Mouse (Mus musculus): ENCODE data around the gene Slc37a4. TPM values are rescaled to one million over a fixed set of nuclear protein-coding genes. Genes with fewer than 3 reads are reported as not detected.
"Not testable (repeated sequence)": the region's sequence is repeated elsewhere in the genome, so short reads cannot be mapped to it uniquely, and the experiment has no call there.

Gene Slc37a4
- polyA plus RNA-seq, 1 experiment from 2014 or later: 18.4 TPM

- H3K9me3 ChIP-seq (replicated peaks): no peaks in the 10 kb centered on the region
Observed at GRCm38 (mm10) chr9:44398551-44398950, 1.9 kb downstream of the Slc37a4 start.

GRCm38 (mm10) chr9:44399114-44399794 lies 2.6 kb downstream of the Slc37a4 start:
- H3K9ac ChIP-seq: peak overlapping the region; percentile 95
- peaks cover 44% of the 10 kb centered on the region for H3K4me1 ChIP-seq (replicated peaks)
- H3K36me3 ChIP-seq: peaks cover 54% of the 10 kb centered on the region
- H3K4me3 ChIP-seq (replicated peaks): peak overlapping the region; percentile 88
- 83% methylated on average over 13 of the region's 13 CpGs for WGBS (ENCODE audit: insufficient replicate concordance)
- DNase-seq (no peak), ATAC-seq (ENCODE audit: low read depth) (no peak)
- H3K9me3 ChIP-seq (replicated peaks): no peaks in the 10 kb centered on the region
- peak overlapping the region; percentile 99 for H3K4me2 ChIP-seq
- H3K27me3 ChIP-seq: no peaks in the 10 kb centered on the region
- peak overlapping the region; percentile 93; the same call in 1 of the 2 replicates for H3K27ac ChIP-seq

More at GRCm38 (mm10) chr9:44398551-44398950, 1.9 kb downstream of the Slc37a4 start:
- H3K27me3 ChIP-seq: no peaks in the 10 kb centered on the region
- peaks cover 44% of the 10 kb centered on the region for H3K4me1 ChIP-seq (replicated peaks)
- H3K9ac ChIP-seq: peak overlapping the region; percentile 95
- H3K27ac ChIP-seq: peak overlapping the region; percentile 93
- peaks cover 47% of the 10 kb centered on the region for H3K36me3 ChIP-seq
- peak overlapping the region; percentile 99 for H3K4me2 ChIP-seq
- WGBS (ENCODE audit: insufficient replicate concordance): 78% methylated on average over 9 of the region's 9 CpGs
- ATAC-seq (ENCODE audit: low read depth) (no peak), DNase-seq (no peak)
- H3K4me3 ChIP-seq (replicated peaks): peak overlapping the region; percentile 88

GRCm38 (mm10) chr9:44399795-44400114 lies 3.1 kb downstream of the Slc37a4 start:
- Histone ChIP-seq H3K27ac (no peak overlapping the region), H3K4me1 (replicated peaks) (peaks cover 44% of the 10 kb centered on the region), H3K4me2 (no peak overlapping the region), H3K9ac (no peak overlapping the region), H3K4me3 (replicated peaks) (no peak overlapping the region), H3K36me3 (peaks cover 59% of the 10 kb centered on the region), H3K9me3 (replicated peaks) (no peaks in the 10 kb centered on the region), H3K27me3 (no peaks in the 10 kb centered on the region)
- DNase-seq: no peak
- ATAC-seq (ENCODE audit: low read depth): no peak
- WGBS (ENCODE audit: insufficient replicate concordance): 83% methylated on average over 6 of the region's 6 CpGs

GRCm38 (mm10) chr9:44401081-44401480 lies 4.4 kb downstream of the Slc37a4 start:
- WGBS (ENCODE audit: insufficient replicate concordance): 72% methylated on average over 4 of the region's 4 CpGs
- Histone ChIP-seq H3K4me1 (replicated peaks) (peaks cover 51% of the 10 kb centered on the region), H3K9ac (no peak overlapping the region; the same call in 1 of the 2 replicates)

GRCm38 (mm10) chr9:44405011-44405410 lies 8.4 kb downstream of the Slc37a4 start:
- WGBS (ENCODE audit: insufficient replicate concordance): 73% methylated on average over 3 of the region's 3 CpGs
- ATAC-seq (ENCODE audit: low read depth) (no peak), DNase-seq (no peak)
- Histone ChIP-seq H3K27ac (no peak overlapping the region), H3K27me3 (no peaks in the 10 kb centered on the region), H3K36me3 (peaks cover 75% of the 10 kb centered on the region), H3K4me2 (no peak overlapping the region), H3K9ac (no peak overlapping the region), H3K9me3 (replicated peaks) (no peaks in the 10 kb centered on the region), H3K4me1 (replicated peaks) (peaks cover 45% of the 10 kb centered on the region), H3K4me3 (replicated peaks) (no peak overlapping the region)

More at GRCm38 (mm10) chr9:44401081-44401480, 4.4 kb downstream of the Slc37a4 start:
- no peak overlapping the region for H3K4me3 ChIP-seq (replicated peaks)
- no peaks in the 10 kb centered on the region for H3K9me3 ChIP-seq (replicated peaks)
- H3K27me3 ChIP-seq: no peaks in the 10 kb centered on the region
- no peak overlapping the region for H3K4me2 ChIP-seq
- H3K27ac ChIP-seq: no peak overlapping the region
- DNase-seq (no peak), ATAC-seq (ENCODE audit: low read depth) (no peak)
- peaks cover 67% of the 10 kb centered on the region for H3K36me3 ChIP-seq

- no peaks in the 10 kb centered on the region for H3K27me3 ChIP-seq
- H3K4me3 ChIP-seq (replicated peaks): peak within 1 kb of the TSS; percentile 86
- H3K9ac ChIP-seq: peak within 1 kb of the TSS; percentile 90
- H3K4me1 ChIP-seq (replicated peaks): peaks cover 57% of the 10 kb centered on the region
- H3K27ac ChIP-seq: peak within 1 kb of the TSS; percentile 89
- peaks cover 75% of the 10 kb centered on the region for H3K36me3 ChIP-seq
- DNase-seq (peak; percentile 88), ATAC-seq (ENCODE audit: low read depth) (peak; percentile 94)
- under 1% methylated on average over 51 of the region's 51 CpGs for WGBS (ENCODE audit: insufficient replicate concordance)
- peak within 1 kb of the TSS; percentile 82 for H3K4me2 ChIP-seq
- H3K9me3 ChIP-seq (replicated peaks): no peaks in the 10 kb centered on the region
Observed at GRCm38 (mm10) chr9:44406906-44407751, 10.5 kb downstream of the Slc37a4 start, which contains the start of the genes Rps25 and Trappc4. TSS of gene Rps25 (plus strand) at chr9:44407139. TSS of gene Trappc4 (minus strand) at chr9:44407600.

GRCm38 (mm10) chr9:44407752-44408097 lies 11.1 kb downstream of the Slc37a4 start:
- Histone ChIP-seq H3K27me3 (no peaks in the 10 kb centered on the region), H3K27ac (peak overlapping the region; percentile 89), H3K36me3 (peaks cover 75% of the 10 kb centered on the region), H3K4me2 (peak overlapping the region; percentile 82), H3K9ac (peak overlapping the region; percentile 90), H3K9me3 (replicated peaks) (no peaks in the 10 kb centered on the region), H3K4me1 (replicated peaks) (peaks cover 63% of the 10 kb centered on the region), H3K4me3 (replicated peaks) (peak overlapping the region; percentile 86)
- under 1% methylated on average over 24 of the region's 24 CpGs for WGBS (ENCODE audit: insufficient replicate concordance)
- DNase-seq: no peak
- ATAC-seq (ENCODE audit: low read depth): no peak

GRCm38 (mm10) chr9:44408693-44409092 lies 12.0 kb downstream of the Slc37a4 start:
- ATAC-seq (ENCODE audit: low read depth): not testable (repeated sequence)

GRCm38 (mm10) chr9:44410647-44411336 lies 14.1 kb downstream of the Slc37a4 start:
- DNase-seq (no peak), ATAC-seq (ENCODE audit: low read depth) (no peak)
- no peak overlapping the region for H3K4me2 ChIP-seq
- peaks cover 57% of the 10 kb centered on the region for H3K4me1 ChIP-seq (replicated peaks)
- H3K27me3 ChIP-seq: no peaks in the 10 kb centered on the region
- WGBS (ENCODE audit: insufficient replicate concordance): 68% methylated on average over 2 of the region's 2 CpGs
- peak overlapping the region; percentile 29; the same call in 1 of the 2 replicates for H3K27ac ChIP-seq
- H3K36me3 ChIP-seq: peaks cover 68% of the 10 kb centered on the region
- H3K9me3 ChIP-seq (replicated peaks): no peaks in the 10 kb centered on the region
- no peak overlapping the region for H3K4me3 ChIP-seq (replicated peaks)
- peak overlapping the region; percentile 22; the same call in 1 of the 2 replicates for H3K9ac ChIP-seq

More at GRCm38 (mm10) chr9:44408693-44409092, 12.0 kb downstream of the Slc37a4 start:
- not testable (repeated sequence) for H3K9me3 ChIP-seq (replicated peaks); DNase-seq; H3K27me3 ChIP-seq
- Histone ChIP-seq H3K27ac (peak overlapping the region; percentile 89), H3K4me3 (replicated peaks) (peak overlapping the region; percentile 86), H3K9ac (peak overlapping the region; percentile 90), H3K4me2 (peak overlapping the region; percentile 82), H3K4me1 (replicated peaks) (peaks cover 65% of the 10 kb centered on the region), H3K36me3 (peaks cover 75% of the 10 kb centered on the region)
- WGBS (ENCODE audit: insufficient replicate concordance): 43% methylated on average over 9 of the region's 9 CpGs

- Histone ChIP-seq H3K4me1 (replicated peaks) (peaks cover 54% of the 10 kb centered on the region), H3K27me3 (no peaks in the 10 kb centered on the region), H3K9me3 (replicated peaks) (no peaks in the 10 kb centered on the region), H3K9ac (no peak overlapping the region), H3K4me2 (no peak overlapping the region), H3K4me3 (replicated peaks) (no peak overlapping the region), H3K36me3 (peaks cover 75% of the 10 kb centered on the region), H3K27ac (peak overlapping the region; percentile 69)
- ATAC-seq (ENCODE audit: low read depth) (no peak), DNase-seq (no peak)
- whole genome bisulfite sequencing (ENCODE audit: insufficient replicate concordance): 48% methylated on average over 1 of the region's 1 CpGs
Observed at GRCm38 (mm10) chr9:44411601-44412130, 15.0 kb downstream of the Slc37a4 start.
